Mouse (Mus musculus) CH12.LX (cell line): Measurements from ENCODE around the gene Cngb1. TPM values are rescaled to one million over a fixed set of nuclear protein-coding genes. Genes with fewer than 3 reads are reported as not detected.

Experiments
- DNase-seq: peaks from one replicate; pipeline ENCODE4 v3.0.0-alpha.2; 2013; ENCODE audit errors: extremely low read depth
- H3K27ac ChIP-seq: 2 replicates; pipeline ENCODE4 v1.5.1; 2012; ENCODE audit warnings: low read depth, mild to moderate bottlenecking, control low read depth, moderate library complexity; ENCODE audit not compliant: insufficient read depth
- H3K27me3 ChIP-seq: replicated peaks from 2 replicates; pipeline ENCODE3; 2012; ENCODE audit warnings: inconsistent platforms
- H3K36me3 ChIP-seq, 2 experiments: replicated peaks in 1 of 2; 2 replicates each; pipeline versions ENCODE3 to v1.6.1; 2012; ENCODE audit warnings: inconsistent platforms in 1 of 2, low read length in 1 of 2, mild to moderate bottlenecking in 1 of 2, mixed read lengths in 1 of 2, moderate library complexity in 1 of 2; ENCODE audit not compliant: control insufficient read depth in 1 of 2, insufficient read depth in 1 of 2
- H3K4me1 ChIP-seq, 2 experiments: 2 replicates each; pipeline ENCODE4 v1.6.1; 2012; ENCODE audit warnings: inconsistent platforms in 1 of 2, moderate library complexity in 1 of 2; ENCODE audit not compliant: insufficient read depth in 2 of 2, control insufficient read depth in 1 of 2
- H3K4me2 ChIP-seq: 2 replicates; pipeline ENCODE4 v1.6.1; 2012; ENCODE audit warnings: low read depth, mild to moderate bottlenecking, control low read depth; ENCODE audit not compliant: poor library complexity, insufficient read depth, severe bottlenecking
- H3K4me3 ChIP-seq, 3 experiments: fragments of 150-350 bp in 1 of 3; sonication (generic) in 1 of 3; replicated peaks in 1 of 3; 2 replicates each; pipeline versions ENCODE3 to v1.5.1; 2011 to 2012; ENCODE audit warnings: low read depth in 2 of 3, low read length in 2 of 3, mild to moderate bottlenecking in 2 of 3, moderate library complexity in 2 of 3, control low read depth in 1 of 3, improper control_type of control experiment in 1 of 3, inconsistent platforms in 1 of 3, mixed read lengths in 1 of 3; ENCODE audit not compliant: poor library complexity in 1 of 3
- H3K79me2 ChIP-seq: replicated peaks from 2 replicates; pipeline ENCODE4 v1.6.1; 2012; ENCODE audit warnings: mild to moderate bottlenecking, moderate library complexity; ENCODE audit not compliant: control insufficient read depth, poor library complexity, insufficient read depth, severe bottlenecking; ENCODE audit errors: extremely low read depth
- H3K9ac ChIP-seq: 2 replicates; pipeline ENCODE4 v1.6.1; 2012; ENCODE audit warnings: low read depth, mild to moderate bottlenecking, control low read depth, moderate library complexity; ENCODE audit not compliant: insufficient read depth
- H3K9me3 ChIP-seq: replicated peaks from 2 replicates; pipeline ENCODE3; 2012; ENCODE audit warnings: low read length, inconsistent platforms, mixed read lengths
- BHLHE40 ChIP-seq: IDR thresholded peaks from 2 replicates; pipeline ENCODE4 v1.6.1; 2011; ENCODE audit warnings: mild to moderate bottlenecking, low read depth, low read length, improper control_type of control experiment
- CHD1 ChIP-seq: IDR thresholded peaks from 2 replicates; pipeline ENCODE4 v1.6.1; 2012; ENCODE audit warnings: low read depth, low read length, improper control_type of control experiment, inconsistent platforms
- CHD2 ChIP-seq: IDR thresholded peaks from 2 replicates; pipeline ENCODE4 v1.6.1; 2011; ENCODE audit warnings: low read length, improper control_type of control experiment
- CTCF ChIP-seq, 2 experiments: IDR thresholded peaks in 1 of 2; conservative IDR thresholded peaks in 1 of 2; 2 replicates each; pipeline ENCODE4 v1.5.1; 2011 to 2012; ENCODE audit warnings: low read depth in 2 of 2, low read length in 2 of 2, improper control_type of control experiment in 1 of 2, inconsistent platforms in 1 of 2, mild to moderate bottlenecking in 1 of 2, moderate library complexity in 1 of 2
- ELF1 ChIP-seq: IDR thresholded peaks from 2 replicates; pipeline ENCODE4 v1.6.1; 2014; ENCODE audit warnings: low read depth, mild to moderate bottlenecking, inconsistent platforms, low read length, improper control_type of control experiment
- EP300 ChIP-seq: IDR thresholded peaks from 2 replicates; pipeline ENCODE4 v1.6.1; 2011; ENCODE audit warnings: low read length, improper control_type of control experiment
- ETS1 ChIP-seq: conservative IDR thresholded peaks from 2 replicates; pipeline ENCODE4 v1.6.1; 2012; ENCODE audit warnings: low read depth, mild to moderate bottlenecking, inconsistent platforms, low read length, improper control_type of control experiment, moderate library complexity
- IRF4 ChIP-seq: IDR thresholded peaks from 2 replicates; pipeline ENCODE4 v1.6.1; 2014; ENCODE audit warnings: low read depth, mild to moderate bottlenecking, inconsistent platforms, low read length, improper control_type of control experiment
- JUND ChIP-seq: conservative IDR thresholded peaks from 2 replicates; pipeline ENCODE4 v1.6.1; 2011; ENCODE audit warnings: low read depth, low read length, improper control_type of control experiment
- KAT2A ChIP-seq: IDR thresholded peaks from 2 replicates; pipeline ENCODE4 v1.6.1; 2012; ENCODE audit warnings: low read length, improper control_type of control experiment, inconsistent platforms; ENCODE audit not compliant: insufficient replicate concordance
- MAFK ChIP-seq: IDR thresholded peaks from 2 replicates; pipeline ENCODE4 v1.6.1; 2011; ENCODE audit warnings: low read length, improper control_type of control experiment; ENCODE audit not compliant: insufficient replicate concordance
- MAZ ChIP-seq: IDR thresholded peaks from 2 replicates; pipeline ENCODE4 v1.6.1; 2012; ENCODE audit warnings: low read depth, mild to moderate bottlenecking, inconsistent platforms, low read length, improper control_type of control experiment, moderate library complexity
- MEF2A ChIP-seq: IDR thresholded peaks from 2 replicates; pipeline ENCODE4 v1.6.1; 2014; ENCODE audit warnings: low read depth, mild to moderate bottlenecking, inconsistent platforms, low read length, improper control_type of control experiment, borderline replicate concordance
- MXI1 ChIP-seq: IDR thresholded peaks from 2 replicates; pipeline ENCODE4 v1.6.1; 2011; ENCODE audit warnings: mild to moderate bottlenecking, low read depth, low read length, improper control_type of control experiment
- PAX5 ChIP-seq: IDR thresholded peaks from 2 replicates; pipeline ENCODE4 v1.6.1; 2012; ENCODE audit warnings: low read length, inconsistent platforms, mixed read lengths
- POLR2A ChIP-seq: IDR thresholded peaks from 2 replicates; pipeline ENCODE4 v1.6.1; 2011; ENCODE audit warnings: low read depth, mild to moderate bottlenecking, improper control_type of control experiment, low read length
- POLR2AphosphoS2 ChIP-seq: IDR thresholded peaks from 2 replicates; pipeline ENCODE4 v1.6.1; 2011; ENCODE audit warnings: low read depth, low read length, improper control_type of control experiment
- RAD21 ChIP-seq: IDR thresholded peaks from 2 replicates; pipeline ENCODE4 v1.6.1; 2011; ENCODE audit warnings: low read depth, mild to moderate bottlenecking, low read length, improper control_type of control experiment, moderate library complexity
- SIN3A ChIP-seq: IDR thresholded peaks from 2 replicates; pipeline ENCODE4 v1.6.1; 2012; ENCODE audit warnings: low read length, improper control_type of control experiment, inconsistent platforms
- SMC3 ChIP-seq: IDR thresholded peaks from 2 replicates; pipeline ENCODE4 v1.6.1; 2011; ENCODE audit warnings: low read depth, low read length, improper control_type of control experiment
- TBP ChIP-seq: conservative IDR thresholded peaks from 2 replicates; pipeline ENCODE4 v1.6.1; 2011; ENCODE audit warnings: low read depth, low read length, improper control_type of control experiment
- TCF12 ChIP-seq: IDR thresholded peaks from 2 replicates; pipeline ENCODE4 v1.6.1; 2014; ENCODE audit warnings: low read depth, mild to moderate bottlenecking, inconsistent platforms, low read length, improper control_type of control experiment
- USF1 ChIP-seq: IDR thresholded peaks from 2 replicates; pipeline ENCODE4 v1.6.1; 2014; ENCODE audit warnings: low read depth, mild to moderate bottlenecking, inconsistent platforms, low read length, improper control_type of control experiment
- USF2 ChIP-seq: conservative IDR thresholded peaks from 2 replicates; pipeline ENCODE4 v1.6.1; 2011; ENCODE audit warnings: low read depth, low read length, improper control_type of control experiment
- ZC3H11A ChIP-seq: IDR thresholded peaks from 2 replicates; pipeline ENCODE4 v1.6.1; 2012; ENCODE audit warnings: low read depth, mild to moderate bottlenecking, inconsistent platforms, low read length, improper control_type of control experiment
- ZMIZ1 ChIP-seq: IDR thresholded peaks from 2 replicates; pipeline ENCODE4 v1.6.1; 2012; ENCODE audit warnings: low read depth, mild to moderate bottlenecking, inconsistent platforms, low read length, improper control_type of control experiment
- ZNF384 ChIP-seq: IDR thresholded peaks from 2 replicates; pipeline ENCODE4 v1.6.1; 2012; ENCODE audit warnings: low read depth, low read length, improper control_type of control experiment, inconsistent platforms
- dilution Hi-C: fragments of 300-500 bp; cut with MboI; formaldehyde crosslinking; loops from 2 replicates; pipeline ENCODE4 v1.14.3; 2020; ENCODE audit warnings: low sequenced_read_pairs; ENCODE audit not compliant: extremely low pct_unique_long_range_greater_than_20kb, extremely low pct_ligation_motif_present
- in situ Hi-C: fragments of 300-500 bp; cut with MboI; formaldehyde crosslinking; loops from 3 replicates; pipeline ENCODE4 v1.14.3; 2019; ENCODE audit warnings: low sequenced_read_pairs, low pct_ligation_motif_present, low pct_unique_long_range_greater_than_20kb, mixed read lengths
- polyA plus RNA-seq: library from polyadenylated mRNA; unstranded; fragments of >175 nt; gene quantifications from 2 replicates; pipeline ENCODE4 v1.2.1, GENCODE M21; 2012; ENCODE audit warnings: low read depth; ENCODE audit not compliant: insufficient read length
- total RNA-seq, 2 experiments: library from RNA; depleted of rRNA; stranded (reverse); fragments of 300-350 nt in 1 of 2; fragments of >200 nt in 1 of 2; gene quantifications; 2 replicates each; pipeline ENCODE4 v1.2.3; 2012 to 2014

The Cngb1 gene
- total and polyA plus RNA-seq, 3 experiments = not detected

DNA sequence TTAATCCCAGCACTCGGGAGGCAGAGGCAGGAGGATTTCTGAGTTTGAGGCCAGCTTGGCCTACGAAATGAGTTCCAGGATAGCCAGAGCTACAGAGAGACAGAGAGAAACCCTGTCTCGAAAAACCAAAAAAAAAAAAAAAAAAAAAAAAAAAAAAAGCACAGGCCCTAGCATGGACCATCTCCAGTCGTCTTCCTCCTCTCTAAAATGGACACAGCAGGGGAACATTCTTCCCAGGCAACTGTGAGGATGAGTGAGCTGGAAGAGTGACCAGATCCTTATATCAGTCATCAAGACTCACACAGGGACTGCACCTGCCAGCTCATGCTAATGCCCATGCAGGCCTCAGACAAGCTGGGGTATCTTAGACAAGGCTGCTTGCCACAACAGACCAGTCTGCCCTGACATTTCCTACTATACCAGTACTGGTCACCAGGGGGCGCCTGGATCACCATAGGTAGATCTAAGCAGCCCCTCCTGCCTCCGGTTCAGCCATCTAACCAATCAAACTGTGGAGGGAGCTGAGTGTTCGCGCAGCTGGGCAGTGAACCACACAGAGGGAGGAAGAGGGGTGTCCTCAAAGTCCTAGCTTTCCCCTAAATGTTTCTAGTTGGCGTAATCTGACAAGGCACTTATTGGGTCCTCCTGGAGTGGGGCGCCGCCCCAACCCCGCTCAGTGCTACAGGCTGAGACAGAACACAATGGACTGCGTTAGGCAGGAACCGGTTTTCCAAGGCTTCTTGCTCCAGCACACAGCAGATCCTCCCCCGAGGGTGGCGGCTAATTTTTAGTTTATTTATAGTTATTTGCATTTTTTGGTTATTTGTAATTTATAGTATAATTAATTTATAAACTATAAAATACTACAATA lies 51.6 kb downstream of the Cngb1 start:
- H3K4me1 ChIP-seq = peaks cover 0 to 5% of the 10 kb centered on the region in 2 experiments; a peak in 3 of 4 replicates
- H3K9me3 ChIP-seq = no peaks in the 10 kb centered on the region
- TF ChIP-seq MXI1 (no peak), ZMIZ1 (no peak), TBP (no peak), MAFK (no peak), PAX5 (no peak), POLR2AphosphoS2 (no peak), IRF4 (no peak), KAT2A (no peak), SIN3A (peak; percentile 49; the same call in 1 of the 2 replicates), TCF12 (peak; percentile 52), RAD21 (peak; percentile 62), MAZ (peak; percentile 78), ETS1 (no peak; the same call in 1 of the 2 replicates), BHLHE40 (peak; percentile 20; the same call in 1 of the 2 replicates), JUND (no peak), MEF2A (no peak), CHD1 (no peak), CTCF (conservative IDR thresholded peaks at IDR 0.05 in 1 of 2, IDR thresholded peaks at IDR 0.05 in 1 of 2; ENCODE audit: low read depth in 2 of 2, low read length in 2 of 2) (peak; percentile 60 to 89), ZC3H11A (no peak), USF1 (no peak), USF2 (no peak), CHD2 (peak; percentile 45; the same call in 1 of the 2 replicates), SMC3 (peak; percentile 93), POLR2A (no peak), EP300 (no peak), ZNF384 (peak; percentile 68; the same call in 1 of the 2 replicates), ELF1 (peak; percentile 71; the same call in 1 of the 2 replicates)
- peak overlapping the region; percentile 48 for H3K4me2 ChIP-seq
- in situ Hi-C loops (loop anchor here (5.0 to 10.0 kb wide), 2 partner anchors 50 to 78 kb away; partner anchors contain the start of genes Cngb1, Usb1 and Zfp319), dilution Hi-C loops (no loop called here)
- H3K27me3 ChIP-seq = peaks cover 27% of the 10 kb centered on the region
- no peaks in the 10 kb centered on the region for H3K79me2 ChIP-seq
- H3K9ac ChIP-seq = no peak overlapping the region
- peak; percentile 97 for DNase-seq
- no peaks in the 10 kb centered on the region for H3K36me3 ChIP-seq
- no peak overlapping the region for H3K27ac ChIP-seq
- peak overlapping the region in 1 of 3 experiments; percentile 15 for H3K4me3 ChIP-seq
